Mouse (Mus musculus) hindbrain, embryonic 11.5 days (tissue): ENCODE results near the gene Gpr63. TPM values are rescaled to one million over a fixed set of nuclear protein-coding genes. Genes with fewer than 3 reads are reported as not detected.
"Not testable (repeated sequence)": the region's sequence is repeated elsewhere in the genome, so short reads cannot be mapped to it uniquely, and the experiment has no call there.

Experiments used
- ATAC-seq: fragments of 200-750 bp; cut with Nextera tagmentation; 2 replicates; pipeline ENCODE4 v1.8.0; 2017; ENCODE audit warnings: mild to moderate bottlenecking, moderate TSS enrichment, moderate library complexity; ENCODE audit not compliant: low FRiP score
- DNase-seq: peaks from one replicate; pipeline ENCODE4 v3.0.0-alpha.2; 2015; ENCODE audit warnings: low spot score
- H3K27ac ChIP-seq: fragments of 300-500 bp; sonication (generic); 2 replicates; pipeline ENCODE4 v1.5.1; 2014; ENCODE audit warnings: mild to moderate bottlenecking, low read depth, low read length
- H3K27me3 ChIP-seq: fragments of 300-500 bp; sonication (generic); 2 replicates; pipeline ENCODE4 v1.6.1; 2014; ENCODE audit warnings: mild to moderate bottlenecking, low read length, moderate library complexity, mixed read lengths; ENCODE audit not compliant: control insufficient read depth, insufficient read depth
- H3K36me3 ChIP-seq: fragments of 300-500 bp; sonication (generic); 2 replicates; pipeline ENCODE4 v1.6.1; 2014; ENCODE audit warnings: mild to moderate bottlenecking, low read length, moderate library complexity, mixed read lengths; ENCODE audit not compliant: control insufficient read depth, insufficient read depth
- H3K4me1 ChIP-seq: fragments of 300-500 bp; sonication (generic); replicated peaks from 2 replicates; pipeline ENCODE4 v1.6.1; 2014; ENCODE audit warnings: low read length, mixed read lengths; ENCODE audit not compliant: control insufficient read depth, insufficient read depth
- H3K4me2 ChIP-seq: fragments of 300-500 bp; sonication (generic); replicated peaks from 2 replicates; pipeline ENCODE4 v1.6.1; 2014; ENCODE audit warnings: mild to moderate bottlenecking, low read depth, low read length
- H3K4me3 ChIP-seq: fragments of 300-500 bp; sonication (generic); 2 replicates; pipeline ENCODE4 v1.5.1; 2014; ENCODE audit warnings: low read depth, low read length
- H3K9ac ChIP-seq: fragments of 300-500 bp; sonication (generic); 2 replicates; pipeline ENCODE4 v1.6.1; 2014; ENCODE audit warnings: low read depth, low read length
- H3K9me3 ChIP-seq: fragments of 300-500 bp; sonication (generic); 2 replicates; pipeline ENCODE4 v1.6.1; 2016; ENCODE audit warnings: low read length; ENCODE audit not compliant: control insufficient read depth
- WGBS: fragments of 180-500 bp; shearing (Covaris S2); extraction: QIAGEN DNeasy Blood & Tissue Kit; methylation state at CpG from one replicate; pipeline ENCODE4 v1.1.7; 2014; 5-methylcytosine and 5-hydroxymethylcytosine counted together
- polyA plus RNA-seq: library from polyadenylated mRNA; unstranded; fragments of >200 nt; fragmentation: Nextera tagmentation; extraction: Ambion mirVana; gene quantifications from 2 replicates; pipeline ENCODE4 v1.2.1, GENCODE M21; 2014

The Gpr63 gene
- polyA plus RNA-seq, 1 experiment from 2014 or later: 3.5 TPM

DNA sequence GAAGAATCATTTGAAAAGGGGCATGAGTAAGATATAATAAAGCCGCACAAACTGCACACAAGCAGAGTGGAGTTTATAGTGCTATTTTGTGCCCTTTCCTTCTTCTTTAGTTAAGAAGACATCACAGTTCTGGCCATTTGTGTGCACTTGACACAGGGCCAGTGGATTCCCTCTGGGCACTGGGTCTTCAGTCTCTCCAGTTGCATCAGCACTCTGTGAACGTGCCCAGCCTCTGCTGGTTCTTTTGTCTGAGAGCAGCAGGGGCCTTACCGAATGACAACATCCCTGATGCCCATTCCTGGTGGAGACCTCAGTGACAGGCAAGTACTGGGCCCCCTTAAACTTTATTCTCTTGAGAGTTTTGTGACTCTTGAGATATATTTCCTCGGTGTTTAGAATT lies 12.4 kb downstream of the Gpr63 start:
- no peaks in the 10 kb centered on the region for H3K9me3 ChIP-seq
- 49% methylated on average over 4 of the region's 4 CpGs for WGBS
- no peak for DNase-seq
- no peak overlapping the region for H3K4me3 ChIP-seq
- no peak for ATAC-seq
- H3K4me1 ChIP-seq: no peaks in the 10 kb centered on the region
- H3K36me3 ChIP-seq: no peaks in the 10 kb centered on the region
- H3K27me3 ChIP-seq: no peaks in the 10 kb centered on the region
- no peak overlapping the region for H3K4me2 ChIP-seq
- no peak overlapping the region for H3K27ac ChIP-seq
- no peak overlapping the region for H3K9ac ChIP-seq

DNA sequence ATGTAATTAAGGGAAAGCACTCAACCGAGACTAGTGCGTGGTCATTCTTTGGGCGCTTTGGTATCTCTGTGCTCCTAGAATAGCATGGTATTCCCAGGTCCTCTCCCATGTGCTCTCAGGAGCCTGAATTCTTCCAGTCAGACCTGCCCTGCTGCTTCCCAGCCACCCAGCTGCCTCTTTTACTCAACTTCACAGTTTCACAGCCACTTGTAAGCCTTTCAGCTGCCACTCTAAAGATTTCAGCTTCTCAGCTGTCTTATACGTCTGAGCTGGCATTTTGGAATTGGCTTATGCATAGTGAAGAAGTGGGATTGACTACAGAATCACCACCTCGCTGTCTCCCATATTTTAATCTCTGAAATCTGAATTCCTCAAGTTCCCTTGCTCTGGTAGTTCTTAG lies 19.4 kb downstream of the Gpr63 start:
- H3K36me3 ChIP-seq: no peaks in the 10 kb centered on the region
- DNase-seq (no peak), ATAC-seq (no peak)
- 95% methylated on average over 5 of the region's 5 CpGs for WGBS
- no peak overlapping the region for H3K27ac ChIP-seq
- no peak overlapping the region for H3K4me3 ChIP-seq
- no peak overlapping the region for H3K9ac ChIP-seq
- H3K27me3 ChIP-seq: no peaks in the 10 kb centered on the region
- no peaks in the 10 kb centered on the region for H3K4me1 ChIP-seq
- H3K4me2 ChIP-seq: no peak overlapping the region
- no peaks in the 10 kb centered on the region for H3K9me3 ChIP-seq

DNA sequence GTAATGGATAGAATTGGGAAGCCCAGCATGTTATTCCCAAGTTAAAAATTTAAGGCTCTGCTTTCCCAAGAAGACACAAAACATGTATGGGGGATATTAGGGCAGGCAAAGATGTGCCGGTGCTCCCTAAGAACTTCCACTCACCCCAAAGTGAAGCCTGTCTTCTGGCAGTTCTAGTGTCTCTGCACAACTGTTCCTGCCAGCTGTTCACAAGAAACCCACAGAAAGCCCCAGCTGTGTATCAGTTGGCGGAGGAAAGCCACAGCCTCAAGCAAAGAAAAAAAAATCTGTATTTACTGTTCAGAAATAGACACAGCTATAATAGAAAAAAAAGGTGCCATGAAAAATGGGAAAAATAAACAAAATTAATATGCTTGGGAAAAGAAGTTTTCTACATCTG lies 25.3 kb downstream of the Gpr63 start:
- 95% methylated on average over 2 of the region's 2 CpGs for WGBS
- H3K9me3 ChIP-seq: no peaks in the 10 kb centered on the region

DNA sequence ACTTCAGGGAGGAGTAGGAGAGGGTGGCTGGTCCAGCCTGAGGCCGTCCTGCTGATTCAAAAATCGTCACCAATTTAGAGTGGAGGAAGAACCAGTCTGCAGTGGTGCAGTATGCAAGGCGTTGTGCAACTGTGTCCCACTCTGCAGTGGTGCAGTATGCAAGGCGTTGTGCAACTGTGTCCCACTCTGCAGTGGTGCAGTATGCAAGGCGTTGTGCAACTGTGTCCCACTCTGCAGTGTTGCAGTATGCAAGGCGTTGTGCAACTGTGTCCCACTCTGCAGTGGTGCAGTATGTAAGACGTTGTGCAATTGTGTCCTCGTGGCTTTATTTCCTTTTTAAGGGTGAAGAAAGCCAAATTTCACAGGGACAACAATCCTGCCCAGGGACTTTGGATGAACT lies 43.1 kb downstream of the Gpr63 start:
- H3K27ac ChIP-seq, ATAC-seq, H3K9me3 ChIP-seq, DNase-seq, H3K36me3 ChIP-seq, H3K27me3 ChIP-seq, H3K4me2 ChIP-seq, H3K4me1 ChIP-seq, H3K9ac ChIP-seq, H3K4me3 ChIP-seq: not testable (repeated sequence)
- WGBS: 90% methylated on average over 8 of the region's 8 CpGs

More for the DNA sequence above, 25.3 kb downstream of the Gpr63 start:
- Histone ChIP-seq H3K4me1 (no peaks in the 10 kb centered on the region), H3K27me3 (no peaks in the 10 kb centered on the region), H3K36me3 (no peaks in the 10 kb centered on the region), H3K4me2 (no peak overlapping the region), H3K27ac (no peak overlapping the region), H3K4me3 (no peak overlapping the region), H3K9ac (no peak overlapping the region)
- DNase-seq (no peak), ATAC-seq (no peak)

DNA sequence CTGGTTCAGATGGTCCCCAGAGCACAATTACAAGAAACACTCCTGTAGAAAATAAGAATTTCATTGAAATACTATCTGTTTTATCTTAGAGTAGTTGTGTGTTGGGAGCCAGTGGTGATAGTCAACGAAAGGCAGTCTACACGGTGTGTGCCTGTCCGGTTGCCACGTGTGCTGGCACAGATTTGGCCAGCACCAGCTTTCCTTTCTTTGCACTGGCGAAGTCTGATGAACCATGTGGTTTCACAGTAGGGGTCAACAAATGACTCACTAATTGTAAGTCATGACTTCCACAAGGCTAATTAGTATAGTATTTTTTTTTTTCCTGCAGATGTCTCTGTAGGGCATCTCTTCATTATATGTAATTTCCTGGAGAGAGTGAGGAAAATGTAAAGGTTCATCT lies 45.6 kb downstream of the Gpr63 start:
- Histone ChIP-seq H3K9me3 (no peaks in the 10 kb centered on the region), H3K4me3 (no peak overlapping the region), H3K4me2 (no peak overlapping the region), H3K27ac (no peak overlapping the region), H3K9ac (no peak overlapping the region), H3K27me3 (no peaks in the 10 kb centered on the region), H3K36me3 (no peaks in the 10 kb centered on the region; the same call in 1 of the 2 replicates), H3K4me1 (no peaks in the 10 kb centered on the region)
- ATAC-seq: no peak
- no peak for DNase-seq
- 67% methylated on average over 5 of the region's 5 CpGs for WGBS

DNA sequence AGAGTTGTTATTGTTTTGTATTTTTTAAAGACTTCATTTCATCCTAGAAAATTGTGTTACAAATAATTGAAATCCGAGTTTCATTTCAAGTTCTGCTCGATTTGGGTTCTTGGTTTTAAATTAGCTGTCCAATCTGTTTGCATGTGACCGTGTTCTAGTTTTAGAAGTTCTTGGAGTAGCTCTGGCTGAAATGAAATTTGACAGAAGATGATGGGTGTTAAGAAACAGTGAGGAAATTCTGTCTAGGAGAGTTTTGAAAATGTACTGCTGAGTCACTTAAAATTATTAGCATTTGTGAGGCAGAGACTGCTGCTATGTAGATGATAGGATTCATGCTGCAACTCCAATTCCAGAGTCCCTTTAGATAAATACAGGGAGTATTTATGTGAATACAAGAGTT lies 46.5 kb downstream of the Gpr63 start:
- Histone ChIP-seq H3K27ac (no peak overlapping the region), H3K27me3 (no peaks in the 10 kb centered on the region), H3K4me1 (no peaks in the 10 kb centered on the region), H3K9me3 (no peaks in the 10 kb centered on the region), H3K36me3 (no peaks in the 10 kb centered on the region), H3K9ac (no peak overlapping the region), H3K4me3 (no peak overlapping the region), H3K4me2 (no peak overlapping the region)
- ATAC-seq (no peak), DNase-seq (no peak)
- WGBS: 90% methylated on average over 3 of the region's 3 CpGs

DNA sequence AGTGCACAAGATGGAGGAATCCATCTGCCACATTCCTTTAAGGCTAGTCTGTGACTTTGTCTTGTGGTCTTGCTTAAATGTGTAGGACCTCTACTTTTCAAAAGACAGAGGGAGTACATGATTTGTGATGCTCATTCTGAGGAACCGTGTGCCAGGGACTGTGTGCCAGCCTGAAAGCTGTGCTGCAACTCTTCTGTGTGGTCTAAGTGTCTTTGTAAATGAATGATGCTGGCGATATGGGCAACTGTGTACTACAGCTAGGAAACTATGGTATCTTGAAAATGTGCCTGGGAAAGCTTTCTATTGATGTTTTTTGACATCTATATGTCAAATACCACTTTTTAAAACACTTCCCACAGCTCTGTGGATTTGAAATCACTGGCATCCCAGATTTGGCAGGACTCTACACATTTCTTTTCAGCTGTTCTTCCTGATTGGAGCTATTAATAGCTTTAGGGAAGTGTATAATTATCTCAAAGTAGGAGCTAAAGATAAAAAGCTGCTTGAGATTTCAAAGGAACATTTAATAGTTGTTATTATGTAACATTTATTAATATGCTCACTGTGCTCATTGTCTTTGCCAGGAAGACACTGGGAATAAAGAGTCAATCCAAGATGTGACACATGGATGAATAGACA lies 48.9 kb downstream of the Gpr63 start:
- H3K27me3 ChIP-seq: no peaks in the 10 kb centered on the region
- no peak overlapping the region for H3K9ac ChIP-seq
- H3K36me3 ChIP-seq: no peaks in the 10 kb centered on the region
- no peak overlapping the region for H3K4me3 ChIP-seq
- no peak overlapping the region for H3K27ac ChIP-seq
- H3K4me1 ChIP-seq: no peaks in the 10 kb centered on the region
- DNase-seq: no peak
- H3K4me2 ChIP-seq: no peak overlapping the region
- 91% methylated on average over 2 of the region's 2 CpGs for WGBS
- ATAC-seq: no peak
- no peaks in the 10 kb centered on the region for H3K9me3 ChIP-seq

DNA sequence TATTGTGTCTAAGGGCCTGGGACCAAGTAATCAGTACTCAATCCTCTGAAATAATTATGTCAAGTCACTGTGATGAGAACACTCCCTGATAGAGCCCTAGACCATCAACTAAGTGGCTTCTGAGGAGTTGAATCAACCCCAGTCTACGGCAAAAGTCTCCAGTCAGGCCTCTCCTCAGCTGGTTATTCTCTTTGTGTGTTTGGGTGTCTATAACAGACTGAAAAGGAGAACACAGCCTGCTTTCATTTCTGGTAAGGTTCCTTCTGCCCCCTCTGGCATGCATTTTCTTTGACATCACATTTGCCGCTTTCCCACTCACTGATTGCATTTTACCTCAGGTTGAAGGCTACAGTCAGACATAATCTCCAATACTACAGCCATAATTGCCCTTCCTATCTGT lies 62.0 kb downstream of the Gpr63 start:
- no peak for ATAC-seq
- Histone ChIP-seq H3K4me1 (no peaks in the 10 kb centered on the region), H3K4me2 (no peak overlapping the region), H3K36me3 (no peaks in the 10 kb centered on the region), H3K27me3 (no peaks in the 10 kb centered on the region), H3K27ac (no peak overlapping the region), H3K9me3 (no peaks in the 10 kb centered on the region), H3K4me3 (no peak overlapping the region), H3K9ac (no peak overlapping the region)
- no peak for DNase-seq
- WGBS: 81% methylated on average over 2 of the region's 2 CpGs

DNA sequence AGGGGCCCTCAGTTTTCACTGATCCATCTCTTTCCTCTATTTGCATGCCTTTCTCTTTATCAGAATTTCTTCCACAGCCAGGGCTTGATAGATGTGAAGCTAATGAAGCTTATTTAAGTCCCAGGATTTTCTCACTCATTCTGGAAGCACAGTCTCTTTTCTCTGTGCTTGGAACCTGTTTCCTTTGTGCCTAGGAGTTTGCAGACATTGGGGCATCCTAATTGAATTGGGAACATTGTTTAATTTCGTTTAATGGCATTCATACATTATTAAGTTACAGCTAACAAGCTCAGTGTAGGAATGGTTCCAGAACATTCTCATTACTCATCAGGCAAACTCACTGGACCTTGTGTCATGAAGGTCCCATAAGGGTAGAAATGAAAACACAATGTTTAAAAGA lies 62.5 kb downstream of the Gpr63 start:
- no peak overlapping the region for H3K4me2 ChIP-seq
- DNase-seq: no peak
- no peaks in the 10 kb centered on the region for H3K36me3 ChIP-seq
- H3K9ac ChIP-seq: no peak overlapping the region
- 83% methylated on average over 1 of the region's 1 CpGs for WGBS
- no peaks in the 10 kb centered on the region for H3K9me3 ChIP-seq
- no peaks in the 10 kb centered on the region for H3K4me1 ChIP-seq
- H3K27me3 ChIP-seq: no peaks in the 10 kb centered on the region
- H3K4me3 ChIP-seq: no peak overlapping the region
- no peak for ATAC-seq
- H3K27ac ChIP-seq: no peak overlapping the region
